Comparison of ENCODE assay signal across 9 mouse cellular contexts in genomic region chr7:120328087-120328793, GRCm38 (mm10). TPM values are rescaled to one million over a fixed set of nuclear protein-coding genes. Genes with fewer than 3 reads are reported as not detected.
DNase-seq lines count a peak whose midpoint lies in the region; ATAC-seq lines count a peak whose summit lies in the region.
"Had no signal": no experiment of that assay in that cellular context is flagged by ENCODE, and none has a peak within 500 bp of the region (broad histone marks: within the 10 kb centered on the region; RNA-seq: fewer than 3 reads in every experiment).

Gene Abca15 (plus strand): TSS chr7:120328670.

- peak; percentile 14 to 33 for DNase-seq in adrenal gland, adult (ENCODE audit: inconsistent age in 2 of 2, low spot score in 1 of 2)
- DNase-seq in adrenal gland, adult 8-10 months: no peak
- DNase-seq in ovary, postnatal 14 days (ENCODE audit: low spot score): peak; percentile 8
- DNase-seq in ovary, adult 18-20 months (ENCODE audit: low spot score): no peak
- DNase-seq in heart, postnatal 4 days: peak; percentile 27
- DNase-seq in kidney, postnatal 4 days: peak; percentile 67 to 75
- no peak for DNase-seq in embryo, embryonic 11 days

- no peak within 1 kb of the TSS for H3K27ac ChIP-seq in stomach, embryonic 15.5 days
- H3K27ac ChIP-seq: left cerebral cortex, adult 2 months had no signal

- peaks cover 2% of the 10 kb centered on the region; the same call in 1 of the 2 replicates for H3K4me1 ChIP-seq in stomach, embryonic 15.5 days

- H3K4me3 ChIP-seq in stomach, embryonic 15.5 days (replicated peaks): no peak within 1 kb of the TSS; the same call in 1 of the 2 replicates
- H3K4me3 ChIP-seq: left cerebral cortex, adult 2 months had no signal

- H3K4me2 ChIP-seq in stomach, embryonic 15.5 days: peak within 1 kb of the TSS; percentile 52

- no peaks in the 10 kb centered on the region; the same call in 1 of the 2 replicates for H3K27me3 ChIP-seq in stomach, embryonic 15.5 days (replicated peaks)

- WGBS in stomach, embryonic 15.5 days: 79% methylated on average over 22 of the region's 22 CpGs

- no peak within 1 kb of the TSS for H3K9ac ChIP-seq in stomach, embryonic 15.5 days

- no peaks in the 10 kb centered on the region for H3K36me3 ChIP-seq in stomach, embryonic 15.5 days

- peak; percentile 18; the same call in 1 of the 2 replicates for ATAC-seq in stomach, embryonic 15.5 days (ENCODE audit: insufficient read depth, low FRiP score, low read depth)

- no peaks in the 10 kb centered on the region for H3K9me3 ChIP-seq in stomach, embryonic 15.5 days

RNA-seq across cellular contexts. Expression of gene Abca15, which starts in this region (rescaled TPM):
- not detected for total RNA-seq in adrenal gland, adult 8-10 months (2022)
- not detected for total RNA-seq in heart, postnatal 4 days (2021)
- polyA plus RNA-seq in stomach, embryonic 15.5 days (2015; fragmentation: Nextera tagmentation; extraction: Ambion mirVana): not detected in 2 replicates
- total RNA-seq: left cerebral cortex, adult 2 months had no signal

Comparison
In these comparisons a context has a peak if more than half of its experiments do, and no peak if none do; other contexts are left out.
1. DNase-seq: peak in adrenal gland, adult (2 of 2), ovary, postnatal 14 days (single experiment) and kidney, postnatal 4 days (2 of 2); none in adrenal gland, adult 8-10 months (single experiment), ovary, adult 18-20 months (single experiment) and embryo, embryonic 11 days (single experiment).
2. Peak in DNase-seq in heart, postnatal 4 days; RNA of the gene not detected or under 1 TPM.
3. Peak in ATAC-seq and H3K4me2 ChIP-seq in stomach, embryonic 15.5 days; RNA of the gene not detected or under 1 TPM.